ENCODE assay signal across 27 mouse cellular contexts in the genomic region with DNA sequence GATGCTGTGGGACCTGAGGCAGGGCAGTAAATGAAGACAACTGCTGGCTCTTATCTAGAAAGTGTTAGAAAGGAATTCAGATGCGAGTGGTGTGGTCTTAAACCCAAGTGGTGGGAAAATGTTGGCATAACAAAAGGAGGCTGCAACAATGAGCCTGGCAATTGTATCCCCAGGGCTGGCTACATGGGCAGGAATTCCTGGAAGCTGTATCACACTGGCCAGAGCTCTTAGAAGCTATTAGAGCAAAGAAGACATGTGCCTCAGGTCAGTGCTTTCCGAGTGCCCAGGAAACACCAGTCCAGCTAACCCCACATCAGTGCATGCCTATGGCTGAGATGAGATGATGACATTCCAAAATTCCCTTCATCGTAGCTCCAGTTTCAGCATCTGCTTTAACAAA. TPM values are rescaled to one million over a fixed set of nuclear protein-coding genes. Genes with fewer than 3 reads are reported as not detected.
DNase-seq lines count a peak whose midpoint lies in the region; ATAC-seq and TF ChIP-seq lines count a peak whose summit lies in the region.
"Had no signal": no experiment of that assay in that cellular context is flagged by ENCODE, and none has a peak within 500 bp of the region (broad histone marks: within the 10 kb centered on the region; RNA-seq: fewer than 3 reads in every experiment).

No protein-coding gene starts in this region.

- POLR2A ChIA-PET in Patski (lab: Charles Lee): no interaction called here

- TF ChIP-seq EP300 in lung, postnatal 0 days (IDR thresholded peaks at IDR 0.05): no peak

- H3K4me2 ChIP-seq in lung, postnatal 0 days (replicated peaks; ENCODE audit: low read depth, low read length): no peak overlapping the region
- no peak overlapping the region for H3K4me2 ChIP-seq in hindbrain, embryonic 12.5 days (replicated peaks)

- H3K4me1 ChIP-seq in lung, postnatal 0 days (ENCODE audit: insufficient read depth, low read depth, low read length): no peaks in the 10 kb centered on the region
- peaks cover 2% of the 10 kb centered on the region for H3K4me1 ChIP-seq in hindbrain, embryonic 12.5 days

- H3K9ac ChIP-seq in lung, postnatal 0 days (replicated peaks; ENCODE audit: low read depth): no peak overlapping the region
- no peak overlapping the region for H3K9ac ChIP-seq in hindbrain, embryonic 12.5 days

- intact Hi-C loops in heart, postnatal 25 days (cut with DNase I): no loop called here

- CTCF ChIA-PET in Patski (lab: Charles Lee): interaction anchor here (0.9 to 1.5 kb wide), 3 partner anchors 27 to 156 kb away, joined by 3 to 8 read pairs (median 6); no protein-coding TSS in a partner anchor

- H3K4me3 ChIP-seq in lung, postnatal 0 days (ENCODE audit: low read depth, low read length): no peak overlapping the region
- H3K4me3 ChIP-seq in hindbrain, embryonic 12.5 days: no peak overlapping the region

- WGBS in lung, postnatal 0 days: 62% methylated on average over 3 of the region's 3 CpGs
- 62% methylated on average over 3 of the region's 3 CpGs for WGBS in hindbrain, embryonic 12.5 days

- TF ChIP-seq CTCF in Patski (IDR thresholded peaks at IDR 0.05): no peak
- TF ChIP-seq CTCF in lung, postnatal 0 days (IDR thresholded peaks at IDR 0.05): no peak

- in situ Hi-C loops in Patski (cut with MboI; ENCODE audit: low pct_unique_long_range_greater_than_20kb): loop anchor here (25.0 kb wide), 1 partner anchor 1212 kb away; no protein-coding TSS in a partner anchor

- no peaks in the 10 kb centered on the region for H3K9me3 ChIP-seq in lung, postnatal 0 days (ENCODE audit: low read length)
- H3K9me3 ChIP-seq in hindbrain, embryonic 12.5 days (replicated peaks): no peaks in the 10 kb centered on the region

- H3K36me3 ChIP-seq in lung, postnatal 0 days (ENCODE audit: insufficient read depth, low read length): no peaks in the 10 kb centered on the region
- no peaks in the 10 kb centered on the region for H3K36me3 ChIP-seq in hindbrain, embryonic 12.5 days
- H3K36me3 ChIP-seq: G1E had no signal

- DNase-seq in heart, adult 11 months: peak; percentile 33
- DNase-seq in heart, postnatal 25 days (ENCODE audit: low spot score): no peak
- peak; percentile 60 for DNase-seq in Muller cell, postnatal 12 days (ENCODE audit: inconsistent ontology term)
- DNase-seq in Patski (ENCODE audit: low read depth, low spot score): peak; percentile 81
- DNase-seq in ZHBTc4 (ENCODE audit: low read depth, low spot score): peak; percentile 12
- DNase-seq in lung, postnatal 0 days (ENCODE audit: low spot score): no peak
- DNase-seq in adipocyte (ENCODE audit: low spot score): no peak
- DNase-seq: adrenal gland, adult 2 months; adrenal gland, adult 8-10 months; adrenal gland, postnatal 10 days; adrenal gland, postnatal 14 days; adrenal gland, postnatal 25 days; adrenal gland, postnatal 36 days; B cell, adult 2 months; cerebellum, adult 11 months; cerebellum, adult 11-12 months; cerebellum, adult 18-20 months; cerebellum, adult 2 months; cerebellum, adult 8-10 months; cerebellum, adult 9-10 months had no signal

- peak; percentile 93 for ATAC-seq in Patski
- ATAC-seq in lung, postnatal 0 days: no peak
- ATAC-seq in hindbrain, embryonic 12.5 days (ENCODE audit: low FRiP score): no peak
- ATAC-seq: activated CD4-positive, CD25-positive, alpha-beta regulatory T cell, adult 4 months; CD4-positive, CD25-positive, alpha-beta regulatory T cell, adult 4 months had no signal

- no peak overlapping the region for H3K27ac ChIP-seq in lung, postnatal 0 days (ENCODE audit: low read length)
- H3K27ac ChIP-seq in hindbrain, embryonic 12.5 days: no peak overlapping the region

- no peaks in the 10 kb centered on the region for H3K27me3 ChIP-seq in Patski
- no peaks in the 10 kb centered on the region for H3K27me3 ChIP-seq in lung, postnatal 0 days (replicated peaks; ENCODE audit: insufficient read depth, low read length)
- H3K27me3 ChIP-seq in hindbrain, embryonic 12.5 days: no peaks in the 10 kb centered on the region
- H3K27me3 ChIP-seq: CH12.LX had no signal

RNA-seq across cellular contexts. Expression of gene Adamts16, which starts 42.3 kb away (rescaled TPM):
- not detected for total RNA-seq in heart, postnatal 25 days (2021)
- 0.05 TPM for polyA plus RNA-seq in Patski (2021)
- polyA plus RNA-seq in lung, postnatal 0 days (2015; fragmentation: Nextera tagmentation; extraction: Ambion mirVana): not detected in 2 replicates
- polyA plus RNA-seq in hindbrain, embryonic 12.5 days (2016; fragmentation: Nextera tagmentation; extraction: Ambion mirVana): 2.8 and 3.5 TPM in 2 replicates
- total RNA-seq: CH12.LX, MEL had no signal
- polyA plus RNA-seq: C2C12; CD4-positive, CD25-positive, alpha-beta regulatory T cell, adult 4 months; G1E had no signal

Comparison
In these comparisons a context has a peak if more than half of its experiments do, and no peak if none do; other contexts are left out.
1. DNase-seq: peak in heart, adult 11 months (single experiment), Muller cell, postnatal 12 days (single experiment), Patski (single experiment) and ZHBTc4 (single experiment); none in heart, postnatal 25 days (single experiment), lung, postnatal 0 days (single experiment) and adipocyte (single experiment).